Mouse (Mus musculus): ENCODE data around the gene Zfhx3. TPM values are rescaled to one million over a fixed set of nuclear protein-coding genes. Genes with fewer than 3 reads are reported as not detected.

The Zfhx3 gene
- polyA plus RNA-seq, 2 experiments: 0.25 to 0.65 TPM

DNA sequence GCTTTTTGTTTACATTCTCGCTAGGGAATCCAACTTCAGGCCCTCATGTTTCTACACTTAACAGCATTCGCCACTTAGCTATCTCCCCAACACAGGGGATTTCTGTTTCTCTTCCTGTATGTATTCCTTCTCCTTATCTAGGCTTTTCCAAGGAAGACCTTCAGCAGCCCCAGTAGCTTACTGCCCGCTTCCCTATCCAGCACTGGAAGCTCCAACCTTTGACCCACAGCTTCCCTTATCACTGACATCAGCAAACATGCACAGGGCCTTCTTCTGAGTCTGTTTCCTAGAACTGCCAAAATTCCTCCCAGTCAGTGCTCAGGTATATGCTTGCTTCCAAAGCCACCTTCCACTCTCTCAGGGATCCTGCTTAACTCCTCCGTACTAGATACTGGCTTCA, 29.8 kb downstream of the Zfhx3 start:
- no peak for ATAC-seq (ENCODE audit: insufficient read depth)
- Histone ChIP-seq H3K4me1 (replicated peaks; ENCODE audit: control insufficient read depth in 2 of 2, insufficient read depth in 2 of 2, low read length in 1 of 2) (no peaks in the 10 kb centered on the region), H3K9me3 (ENCODE audit: control insufficient read depth, low read length) (no peaks in the 10 kb centered on the region), H3K4me2 (ENCODE audit: low read depth) (no peak overlapping the region), H3K36me3 (replicated peaks; ENCODE audit: control insufficient read depth, insufficient read depth, low read depth) (no peaks in the 10 kb centered on the region), H3K27me3 (ENCODE audit: control insufficient read depth, insufficient read depth, low read length) (no peaks in the 10 kb centered on the region), H3K9ac (replicated peaks) (no peak overlapping the region), H3K27ac (no peak overlapping the region), H3K4me3 (ENCODE audit: insufficient read depth in 1 of 2, low read depth in 2 of 2, low read length in 2 of 2) (no peak overlapping the region)
- TF ChIP-seq CTCF (IDR thresholded peaks at IDR 0.05; ENCODE audit: low read depth) (no peak), EP300 (IDR thresholded peaks at IDR 0.05; ENCODE audit: low read depth) (no peak)
- peak in 1 of 3 experiments; percentile 2 for DNase-seq (ENCODE audit: low read depth in 3 of 3, low spot score in 3 of 3)
- 48% methylated on average over 4 of the region's 4 CpGs for WGBS (ENCODE audit: insufficient replicate concordance)

DNA sequence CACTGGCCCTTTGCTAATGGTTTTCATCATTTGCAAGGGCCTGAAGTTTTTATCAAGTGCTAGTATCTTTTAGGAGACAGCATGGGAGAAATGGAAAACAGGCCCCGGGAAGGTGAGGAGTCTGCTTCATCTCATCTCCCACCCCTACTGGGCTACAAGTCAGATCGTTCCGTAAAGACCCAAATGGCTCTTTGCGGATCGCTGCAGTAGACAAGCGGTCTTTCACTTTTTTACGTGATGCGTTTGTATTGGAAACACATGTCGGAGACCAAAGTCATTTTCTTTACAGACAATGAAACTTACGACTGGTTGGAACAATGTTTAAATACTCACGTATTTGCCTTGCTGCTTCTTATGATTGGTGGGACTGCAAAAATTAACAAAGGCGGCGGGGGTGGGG, 32.0 kb downstream of the Zfhx3 start:
- no peaks in the 10 kb centered on the region for H3K4me1 ChIP-seq (replicated peaks; ENCODE audit: control insufficient read depth in 2 of 2, insufficient read depth in 2 of 2, low read length in 1 of 2)
- no peak for ATAC-seq (ENCODE audit: insufficient read depth)
- 67% methylated on average over 13 of the region's 13 CpGs for WGBS (ENCODE audit: insufficient replicate concordance)
- no peak overlapping the region for H3K4me3 ChIP-seq (ENCODE audit: insufficient read depth in 1 of 2, low read depth in 2 of 2, low read length in 2 of 2)
- TF ChIP-seq CTCF (IDR thresholded peaks at IDR 0.05; ENCODE audit: low read depth) (no peak), EP300 (IDR thresholded peaks at IDR 0.05; ENCODE audit: low read depth) (no peak)
- H3K27ac ChIP-seq: no peak overlapping the region
- H3K9ac ChIP-seq (replicated peaks): no peak overlapping the region
- no peaks in the 10 kb centered on the region for H3K9me3 ChIP-seq (ENCODE audit: control insufficient read depth, low read length)
- DNase-seq (ENCODE audit: low read depth in 3 of 3, low spot score in 3 of 3): no peak
- H3K4me2 ChIP-seq (ENCODE audit: low read depth): no peak overlapping the region
- H3K27me3 ChIP-seq (ENCODE audit: control insufficient read depth, insufficient read depth, low read length): no peaks in the 10 kb centered on the region
- H3K36me3 ChIP-seq (replicated peaks; ENCODE audit: control insufficient read depth, insufficient read depth, low read depth): no peaks in the 10 kb centered on the region

DNA sequence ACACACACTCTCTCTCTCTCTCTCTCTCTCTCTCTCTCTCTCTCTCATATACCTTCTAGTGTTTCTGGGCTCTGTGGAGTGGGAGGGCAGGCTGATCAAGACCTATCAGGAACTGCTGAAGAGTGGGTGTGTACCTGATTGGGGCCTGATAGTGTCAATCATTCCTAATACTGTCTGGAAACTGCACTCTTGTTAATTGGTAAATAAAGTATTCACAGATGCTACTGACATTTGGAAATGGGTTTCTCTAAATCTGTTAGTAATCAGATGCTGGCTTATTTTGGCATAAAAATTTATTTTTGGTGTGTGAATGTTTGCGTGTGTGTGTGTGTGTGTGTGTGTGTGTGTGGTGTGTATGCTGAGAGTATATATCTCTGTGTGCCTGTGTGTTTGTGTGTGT, 35.8 kb downstream of the Zfhx3 start:
- no peak overlapping the region for H3K9ac ChIP-seq (replicated peaks)
- 0 out of 4 replicates have a peak, but pooled peaks cover 0 to 2% of the 10 kb centered on the region in 2 experiments for H3K4me1 ChIP-seq (replicated peaks; ENCODE audit: control insufficient read depth in 2 of 2, insufficient read depth in 2 of 2, low read length in 1 of 2)
- H3K9me3 ChIP-seq (ENCODE audit: control insufficient read depth, low read length): no peaks in the 10 kb centered on the region
- TF ChIP-seq EP300 (IDR thresholded peaks at IDR 0.05; ENCODE audit: low read depth): no peak
- no peaks in the 10 kb centered on the region for H3K27me3 ChIP-seq (ENCODE audit: control insufficient read depth, insufficient read depth, low read length)
- 77% methylated on average over 1 of the region's 1 CpGs for WGBS (ENCODE audit: insufficient replicate concordance)
- no peak overlapping the region for H3K4me2 ChIP-seq (ENCODE audit: low read depth)
- no peak overlapping the region for H3K4me3 ChIP-seq (ENCODE audit: insufficient read depth in 1 of 2, low read depth in 2 of 2, low read length in 2 of 2)
- no peak for ATAC-seq (ENCODE audit: insufficient read depth)
- H3K27ac ChIP-seq: no peak overlapping the region
- DNase-seq (ENCODE audit: low read depth in 3 of 3, low spot score in 3 of 3): no peak
- H3K36me3 ChIP-seq (replicated peaks; ENCODE audit: control insufficient read depth, insufficient read depth, low read depth): no peaks in the 10 kb centered on the region

DNA sequence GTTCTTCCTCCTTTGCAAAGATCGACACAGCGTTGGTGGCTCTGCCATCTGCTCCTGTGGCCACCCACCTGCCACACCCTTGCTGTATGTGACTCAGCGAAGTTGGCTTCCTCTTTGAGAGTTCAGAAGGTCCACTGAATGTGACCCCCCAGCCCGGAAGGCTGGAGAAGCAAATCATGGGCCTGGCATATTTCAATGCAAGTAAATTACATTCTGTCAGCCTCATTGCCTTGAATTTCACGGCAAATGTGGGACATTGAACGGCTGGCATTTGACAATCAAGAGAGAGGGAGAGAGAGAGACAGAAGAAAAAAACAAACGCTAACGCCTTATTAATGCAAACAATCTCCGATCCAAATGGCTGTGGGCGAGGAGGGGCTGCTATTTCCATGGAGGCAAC, 38.2 kb downstream of the Zfhx3 start:
- H3K9ac ChIP-seq (replicated peaks): no peak overlapping the region
- H3K4me1 ChIP-seq (replicated peaks; ENCODE audit: control insufficient read depth in 2 of 2, insufficient read depth in 2 of 2, low read length in 1 of 2): 0 out of 4 replicates have a peak, but pooled peaks cover 0 to 2% of the 10 kb centered on the region in 2 experiments
- no peak overlapping the region for H3K4me2 ChIP-seq (ENCODE audit: low read depth)
- TF ChIP-seq CTCF (IDR thresholded peaks at IDR 0.05; ENCODE audit: low read depth) (no peak), EP300 (IDR thresholded peaks at IDR 0.05; ENCODE audit: low read depth) (no peak)
- H3K27ac ChIP-seq: no peak overlapping the region
- no peaks in the 10 kb centered on the region for H3K36me3 ChIP-seq (replicated peaks; ENCODE audit: control insufficient read depth, insufficient read depth, low read depth)
- 34% methylated on average over 10 of the region's 10 CpGs for WGBS (ENCODE audit: insufficient replicate concordance)
- H3K27me3 ChIP-seq (ENCODE audit: control insufficient read depth, insufficient read depth, low read length): no peaks in the 10 kb centered on the region
- DNase-seq (ENCODE audit: low read depth in 3 of 3, low spot score in 3 of 3) (peak in 2 of 3 experiments; percentile 3 to 6), ATAC-seq (ENCODE audit: insufficient read depth) (no peak)
- no peaks in the 10 kb centered on the region for H3K9me3 ChIP-seq (ENCODE audit: control insufficient read depth, low read length)
- no peak overlapping the region for H3K4me3 ChIP-seq (ENCODE audit: insufficient read depth in 1 of 2, low read depth in 2 of 2, low read length in 2 of 2)

DNA sequence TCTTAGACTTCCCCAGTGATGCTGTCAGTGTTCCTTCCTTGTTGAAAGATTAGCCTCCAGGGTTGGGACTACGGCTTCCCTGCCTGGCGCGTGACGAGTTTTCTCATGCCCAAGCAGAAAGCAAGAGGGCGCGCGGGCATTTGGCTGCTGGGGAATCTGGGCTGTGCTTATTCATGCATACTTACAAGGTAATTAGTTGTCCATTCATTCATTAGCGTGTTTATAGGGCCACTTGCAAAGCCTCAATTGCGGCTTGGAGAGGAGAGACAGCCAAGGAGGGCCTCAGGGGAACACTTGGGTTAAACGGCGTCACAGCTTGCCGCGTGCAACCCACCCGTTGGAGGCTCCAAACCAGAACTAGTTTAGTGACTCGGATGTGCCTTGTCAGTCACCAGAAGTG, 44.2 kb downstream of the Zfhx3 start:
- no peaks in the 10 kb centered on the region for H3K9me3 ChIP-seq (ENCODE audit: control insufficient read depth, low read length)
- H3K27me3 ChIP-seq (ENCODE audit: control insufficient read depth, insufficient read depth, low read length): no peaks in the 10 kb centered on the region
- H3K9ac ChIP-seq (replicated peaks): no peak overlapping the region
- H3K27ac ChIP-seq: no peak overlapping the region
- TF ChIP-seq EP300 (IDR thresholded peaks at IDR 0.05; ENCODE audit: low read depth) (no peak), CTCF (IDR thresholded peaks at IDR 0.05; ENCODE audit: low read depth) (no peak)
- ATAC-seq (ENCODE audit: insufficient read depth): no peak
- no peaks in the 10 kb centered on the region for H3K36me3 ChIP-seq (replicated peaks; ENCODE audit: control insufficient read depth, insufficient read depth, low read depth)
- 78% methylated on average over 15 of the region's 15 CpGs for WGBS (ENCODE audit: insufficient replicate concordance)
- H3K4me1 ChIP-seq (replicated peaks; ENCODE audit: control insufficient read depth in 2 of 2, insufficient read depth in 2 of 2, low read length in 1 of 2): no peaks in the 10 kb centered on the region
- no peak overlapping the region for H3K4me2 ChIP-seq (ENCODE audit: low read depth)
- no peak for DNase-seq (ENCODE audit: low read depth in 3 of 3, low spot score in 3 of 3)
- no peak overlapping the region for H3K4me3 ChIP-seq (ENCODE audit: insufficient read depth in 1 of 2, low read depth in 2 of 2, low read length in 2 of 2)

All from liver, embryonic 14.5 days (tissue).